Mouse (Mus musculus): ENCODE measurements at regions not wholly inside any gene's neighbourhood (a gene's known extent, or its start where the extent isn't known, plus 50 kb on each side); places are given as distances from the start of the nearest gene placed in this dataset.

DNA sequence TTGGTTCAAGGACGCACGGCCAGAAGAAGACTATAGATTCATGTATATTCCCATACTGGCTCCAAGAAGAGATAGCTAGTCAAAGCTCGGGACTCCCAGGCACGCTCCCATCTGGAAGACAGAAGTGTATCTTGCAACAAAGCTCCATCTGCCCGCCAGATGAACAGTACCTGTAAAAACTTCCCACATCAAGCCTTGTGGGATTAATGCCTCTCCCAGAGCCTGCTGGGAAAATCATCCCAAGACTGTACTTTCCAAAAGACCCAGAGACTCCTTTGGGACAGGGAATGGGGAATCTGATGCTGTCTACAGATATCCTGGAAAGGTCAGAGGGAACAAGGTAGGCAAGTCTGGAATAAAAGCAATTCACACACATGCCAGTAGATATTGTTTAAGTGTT is 71.2 kb downstream of the Rpusd4 start:
- Histone ChIP-seq H3K4me1 (ENCODE audit: control insufficient read depth, insufficient read depth, low read length) (peaks cover 25% of the 10 kb centered on the region; the same call in 1 of the 2 replicates), H3K36me3 (ENCODE audit: control insufficient read depth, insufficient read depth, low read length) (no peaks in the 10 kb centered on the region), H3K27ac (ENCODE audit: low read depth, low read length) (no peak overlapping the region), H3K9me3 (ENCODE audit: control insufficient read depth, low read length) (no peaks in the 10 kb centered on the region), H3K4me2 (replicated peaks; ENCODE audit: low read depth, low read length) (no peak overlapping the region), H3K4me3 (ENCODE audit: low read length) (no peak overlapping the region), H3K9ac (ENCODE audit: low read depth, low read length) (no peak overlapping the region), H3K27me3 (ENCODE audit: control insufficient read depth, insufficient read depth, low read length) (no peaks in the 10 kb centered on the region)
- WGBS = 79% methylated on average over 5 of the region's 5 CpGs
- ATAC-seq (ENCODE audit: low FRiP score, low TSS enrichment) = no peak

GRCm38 (mm10) chr9:35339492-35340262 is 72.0 kb downstream of the Rpusd4 start:
- WGBS = 74% methylated on average over 10 of the region's 10 CpGs
- H3K4me3 ChIP-seq (ENCODE audit: low read length) = no peak overlapping the region
- no peaks in the 10 kb centered on the region for H3K9me3 ChIP-seq (ENCODE audit: control insufficient read depth, low read length)
- H3K27ac ChIP-seq (ENCODE audit: low read depth, low read length) = no peak overlapping the region
- no peak overlapping the region for H3K4me2 ChIP-seq (replicated peaks; ENCODE audit: low read depth, low read length)
- ATAC-seq (ENCODE audit: low FRiP score, low TSS enrichment) = no peak
- H3K4me1 ChIP-seq (ENCODE audit: control insufficient read depth, insufficient read depth, low read length) = peaks cover 19% of the 10 kb centered on the region; the same call in 1 of the 2 replicates
- H3K9ac ChIP-seq (ENCODE audit: low read depth, low read length) = no peak overlapping the region
- no peaks in the 10 kb centered on the region for H3K27me3 ChIP-seq (ENCODE audit: control insufficient read depth, insufficient read depth, low read length)
- no peaks in the 10 kb centered on the region for H3K36me3 ChIP-seq (ENCODE audit: control insufficient read depth, insufficient read depth, low read length)

DNA sequence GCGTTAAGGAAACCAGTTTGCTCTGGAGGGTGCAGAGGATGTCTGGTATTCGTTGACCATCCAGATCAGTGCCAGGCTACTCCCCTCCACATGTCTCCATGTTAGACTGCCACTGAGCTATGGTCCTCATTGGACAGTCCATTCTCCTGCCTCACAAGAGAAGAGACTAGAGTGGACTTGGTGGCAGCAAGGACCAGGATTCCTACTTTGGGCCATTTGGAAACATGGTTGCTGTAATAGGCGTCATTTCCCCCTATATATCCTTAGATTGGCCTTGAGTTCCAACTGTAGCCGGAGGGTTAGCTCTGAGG is 72.6 kb downstream of the Rpusd4 start:
- ATAC-seq (ENCODE audit: low FRiP score, low TSS enrichment) = no peak
- Histone ChIP-seq H3K27me3 (ENCODE audit: control insufficient read depth, insufficient read depth, low read length) (no peaks in the 10 kb centered on the region), H3K4me1 (ENCODE audit: control insufficient read depth, insufficient read depth, low read length) (peaks cover 15% of the 10 kb centered on the region; the same call in 1 of the 2 replicates), H3K36me3 (ENCODE audit: control insufficient read depth, insufficient read depth, low read length) (no peaks in the 10 kb centered on the region), H3K4me3 (ENCODE audit: low read length) (no peak overlapping the region), H3K27ac (ENCODE audit: low read depth, low read length) (no peak overlapping the region), H3K9ac (ENCODE audit: low read depth, low read length) (no peak overlapping the region), H3K4me2 (replicated peaks; ENCODE audit: low read depth, low read length) (no peak overlapping the region), H3K9me3 (ENCODE audit: control insufficient read depth, low read length) (no peaks in the 10 kb centered on the region)
- WGBS = 82% methylated on average over 4 of the region's 4 CpGs

- no peak for ATAC-seq (ENCODE audit: low FRiP score, low TSS enrichment)
- no peak overlapping the region for H3K4me3 ChIP-seq (ENCODE audit: low read length)
- WGBS = 40% methylated on average over 3 of the region's 3 CpGs
- no peak overlapping the region for H3K4me2 ChIP-seq (replicated peaks; ENCODE audit: low read depth, low read length)
- no peaks in the 10 kb centered on the region for H3K27me3 ChIP-seq (ENCODE audit: control insufficient read depth, insufficient read depth, low read length)
- no peak overlapping the region for H3K27ac ChIP-seq (ENCODE audit: low read depth, low read length)
- no peak overlapping the region for H3K9ac ChIP-seq (ENCODE audit: low read depth, low read length)
- peaks cover 9% of the 10 kb centered on the region; the same call in 1 of the 2 replicates for H3K4me1 ChIP-seq (ENCODE audit: control insufficient read depth, insufficient read depth, low read length)
- H3K36me3 ChIP-seq (ENCODE audit: control insufficient read depth, insufficient read depth, low read length) = no peaks in the 10 kb centered on the region
- H3K9me3 ChIP-seq (ENCODE audit: control insufficient read depth, low read length) = no peaks in the 10 kb centered on the region
Observed at GRCm38 (mm10) chr9:35340811-35341210, 73.1 kb downstream of the Rpusd4 start.

GRCm38 (mm10) chr9:35341386-35341785 is 73.7 kb downstream of the Rpusd4 start:
- H3K4me2 ChIP-seq (replicated peaks; ENCODE audit: low read depth, low read length) = no peak overlapping the region
- ATAC-seq (ENCODE audit: low FRiP score, low TSS enrichment) = no peak
- 85% methylated on average over 5 of the region's 5 CpGs for WGBS
- peaks cover 3% of the 10 kb centered on the region; the same call in 1 of the 2 replicates for H3K4me1 ChIP-seq (ENCODE audit: control insufficient read depth, insufficient read depth, low read length)
- no peaks in the 10 kb centered on the region for H3K36me3 ChIP-seq (ENCODE audit: control insufficient read depth, insufficient read depth, low read length)
- no peak overlapping the region for H3K27ac ChIP-seq (ENCODE audit: low read depth, low read length)
- H3K9me3 ChIP-seq (ENCODE audit: control insufficient read depth, low read length) = no peaks in the 10 kb centered on the region
- H3K9ac ChIP-seq (ENCODE audit: low read depth, low read length) = no peak overlapping the region
- no peaks in the 10 kb centered on the region for H3K27me3 ChIP-seq (ENCODE audit: control insufficient read depth, insufficient read depth, low read length)
- H3K4me3 ChIP-seq (ENCODE audit: low read length) = no peak overlapping the region

GRCm38 (mm10) chr9:35342436-35342835 is 74.8 kb downstream of the Rpusd4 start:
- H3K4me2 ChIP-seq (replicated peaks; ENCODE audit: low read depth, low read length) = no peak overlapping the region
- WGBS = 58% methylated on average over 2 of the region's 2 CpGs
- H3K36me3 ChIP-seq (ENCODE audit: control insufficient read depth, insufficient read depth, low read length) = no peaks in the 10 kb centered on the region
- ATAC-seq (ENCODE audit: low FRiP score, low TSS enrichment) = no peak
- H3K27me3 ChIP-seq (ENCODE audit: control insufficient read depth, insufficient read depth, low read length) = no peaks in the 10 kb centered on the region
- H3K9ac ChIP-seq (ENCODE audit: low read depth, low read length) = no peak overlapping the region
- H3K4me1 ChIP-seq (ENCODE audit: control insufficient read depth, insufficient read depth, low read length) = 0 out of 2 replicates have a peak, but pooled peaks cover 2% of the 10 kb centered on the region
- no peak overlapping the region for H3K4me3 ChIP-seq (ENCODE audit: low read length)
- H3K9me3 ChIP-seq (ENCODE audit: control insufficient read depth, low read length) = no peaks in the 10 kb centered on the region
- peak overlapping the region; percentile 47; the same call in 1 of the 2 replicates for H3K27ac ChIP-seq (ENCODE audit: low read depth, low read length)

DNA sequence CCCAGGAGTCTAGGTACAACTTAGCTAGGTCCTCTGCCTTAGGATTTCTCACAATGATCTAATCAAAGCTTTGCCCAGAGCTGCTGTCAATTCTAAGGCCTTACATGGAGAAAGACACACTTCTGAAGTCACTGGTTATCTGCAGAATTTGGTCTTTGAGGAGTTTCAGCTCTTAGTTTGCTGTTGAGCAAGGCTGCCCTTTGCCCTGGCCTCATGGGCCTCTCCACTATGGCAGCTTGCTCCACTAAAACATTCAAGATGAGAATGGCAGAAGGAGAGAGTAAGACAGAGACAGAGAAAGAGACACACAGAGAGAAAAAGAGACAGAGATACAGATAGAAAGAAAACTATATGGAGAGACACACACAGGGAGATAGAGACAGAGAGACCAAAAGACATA is 75.7 kb downstream of the Rpusd4 start:
- ATAC-seq (ENCODE audit: low FRiP score, low TSS enrichment) = no peak
- Histone ChIP-seq H3K9me3 (ENCODE audit: control insufficient read depth, low read length) (no peaks in the 10 kb centered on the region), H3K27ac (ENCODE audit: low read depth, low read length) (no peak overlapping the region), H3K36me3 (ENCODE audit: control insufficient read depth, insufficient read depth, low read length) (no peaks in the 10 kb centered on the region), H3K4me2 (replicated peaks; ENCODE audit: low read depth, low read length) (no peak overlapping the region), H3K4me1 (ENCODE audit: control insufficient read depth, insufficient read depth, low read length) (0 out of 2 replicates have a peak, but pooled peaks cover 2% of the 10 kb centered on the region), H3K4me3 (ENCODE audit: low read length) (no peak overlapping the region), H3K9ac (ENCODE audit: low read depth, low read length) (no peak overlapping the region), H3K27me3 (ENCODE audit: control insufficient read depth, insufficient read depth, low read length) (no peaks in the 10 kb centered on the region)

DNA sequence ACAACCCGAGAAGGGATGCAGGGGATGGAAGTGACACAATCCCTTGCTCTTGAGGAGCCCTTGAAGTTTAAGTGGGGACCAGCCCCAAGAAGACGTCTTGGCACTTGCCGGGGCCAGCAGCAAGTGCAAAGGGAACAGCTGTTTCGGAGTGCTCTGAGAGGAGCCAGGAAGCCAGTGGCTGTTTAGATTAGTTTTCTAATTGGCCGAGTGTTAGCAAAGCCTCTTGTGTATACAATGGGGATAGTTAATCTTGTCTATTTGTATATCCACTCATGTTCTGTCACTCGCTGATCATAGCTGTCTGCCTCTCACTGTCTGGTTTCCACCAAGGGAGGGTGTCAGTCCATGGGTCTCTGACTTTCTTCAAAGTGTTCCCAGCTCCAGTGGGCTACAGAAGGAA is 76.6 kb upstream of the Cdon start:
- Histone ChIP-seq H3K27me3 (ENCODE audit: control insufficient read depth, insufficient read depth, low read length) (no peaks in the 10 kb centered on the region), H3K4me2 (replicated peaks; ENCODE audit: low read depth, low read length) (no peak overlapping the region), H3K9me3 (ENCODE audit: control insufficient read depth, low read length) (no peaks in the 10 kb centered on the region), H3K9ac (ENCODE audit: low read depth, low read length) (no peak overlapping the region), H3K4me1 (ENCODE audit: control insufficient read depth, insufficient read depth, low read length) (0 out of 2 replicates have a peak, but pooled peaks cover 2% of the 10 kb centered on the region), H3K4me3 (ENCODE audit: low read length) (no peak overlapping the region), H3K36me3 (ENCODE audit: control insufficient read depth, insufficient read depth, low read length) (no peaks in the 10 kb centered on the region), H3K27ac (ENCODE audit: low read depth, low read length) (no peak overlapping the region)
- no peak for ATAC-seq (ENCODE audit: low FRiP score, low TSS enrichment)
- WGBS = 38% methylated on average over 6 of the region's 6 CpGs

DNA sequence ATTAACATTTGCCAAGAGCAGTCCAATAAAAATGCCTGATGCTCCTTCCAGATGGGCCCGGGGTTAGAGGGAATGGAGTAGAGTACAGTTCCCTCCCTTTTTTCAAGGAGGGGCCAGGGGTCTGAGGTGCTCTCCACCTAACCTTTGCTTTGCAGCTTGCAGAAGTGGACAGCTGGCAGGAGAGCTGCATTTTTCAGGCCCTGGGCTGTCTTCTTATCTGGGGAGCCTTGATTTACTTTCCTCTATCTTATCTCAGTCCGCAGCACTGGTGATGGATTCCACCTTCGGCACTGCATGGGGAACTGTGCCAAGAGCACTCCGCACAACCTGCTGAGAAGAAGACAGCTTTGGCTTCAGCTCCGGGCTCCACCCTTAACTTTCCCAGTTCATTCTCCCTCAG is 74.5 kb upstream of the Cdon start:
- Histone ChIP-seq H3K27me3 (ENCODE audit: control insufficient read depth, insufficient read depth, low read length) (no peaks in the 10 kb centered on the region), H3K9me3 (ENCODE audit: control insufficient read depth, low read length) (no peaks in the 10 kb centered on the region), H3K27ac (ENCODE audit: low read depth, low read length) (no peak overlapping the region), H3K36me3 (ENCODE audit: control insufficient read depth, insufficient read depth, low read length) (no peaks in the 10 kb centered on the region), H3K4me1 (ENCODE audit: control insufficient read depth, insufficient read depth, low read length) (no peaks in the 10 kb centered on the region), H3K4me3 (ENCODE audit: low read length) (no peak overlapping the region), H3K4me2 (replicated peaks; ENCODE audit: low read depth, low read length) (no peak overlapping the region), H3K9ac (ENCODE audit: low read depth, low read length) (no peak overlapping the region)
- ATAC-seq (ENCODE audit: low FRiP score, low TSS enrichment) = peak; percentile 68; the same call in 1 of the 2 replicates
- 52% methylated on average over 5 of the region's 5 CpGs for WGBS

All from kidney, embryonic 14.5 days (tissue).